Mouse (Mus musculus) E14TG2a.4 (cell line): ENCODE results near the gene Itgb8.

Experiments used
- H3K27me3 ChIP-seq: 2 replicates; pipeline ENCODE4 v1.6.1; 2014; ENCODE audit warnings: low read length, control low read depth; ENCODE audit not compliant: insufficient read depth
- H3K36me3 ChIP-seq: 2 replicates; pipeline ENCODE4 v1.6.1; 2014; ENCODE audit warnings: low read length, control low read depth; ENCODE audit not compliant: insufficient read depth
- H3K4me1 ChIP-seq: replicated peaks from 2 replicates; pipeline ENCODE4 v1.6.1; 2014; ENCODE audit warnings: low read depth, low read length, control low read depth
- H3K4me3 ChIP-seq: replicated peaks from 2 replicates; pipeline ENCODE4 v1.5.1; 2014; ENCODE audit warnings: mild to moderate bottlenecking, low read length
- H3K9me3 ChIP-seq: 2 replicates; pipeline ENCODE4 v1.6.1; 2014; ENCODE audit warnings: low read length, control low read depth
- CTCF ChIP-seq: conservative IDR thresholded peaks from 2 replicates; pipeline ENCODE4 v1.5.1; 2014; ENCODE audit warnings: low read length
- NANOG ChIP-seq: IDR thresholded peaks from 2 replicates; pipeline ENCODE4 v1.6.1; 2014; ENCODE audit warnings: borderline replicate concordance, low read length, mixed read lengths
- POU5F1 ChIP-seq: IDR thresholded peaks from 2 replicates; pipeline ENCODE4 v1.6.1; 2014; ENCODE audit warnings: low read length, borderline replicate concordance

Itgb8 gene

GRCm38 (mm10) chr12:119147753-119148152 lies 90.8 kb downstream of the Itgb8 start:
- TF ChIP-seq CTCF (no peak), NANOG (no peak), POU5F1 (no peak)
- no peak overlapping the region for H3K4me3 ChIP-seq
- no peaks in the 10 kb centered on the region for H3K36me3 ChIP-seq
- no peaks in the 10 kb centered on the region for H3K27me3 ChIP-seq
- no peaks in the 10 kb centered on the region for H3K9me3 ChIP-seq
- no peaks in the 10 kb centered on the region for H3K4me1 ChIP-seq

- no peaks in the 10 kb centered on the region for H3K4me1 ChIP-seq
- no peak overlapping the region for H3K4me3 ChIP-seq
- no peaks in the 10 kb centered on the region for H3K36me3 ChIP-seq
- H3K27me3 ChIP-seq = no peaks in the 10 kb centered on the region
- TF ChIP-seq NANOG = no peak
- no peak for TF ChIP-seq POU5F1
- TF ChIP-seq CTCF = no peak
- H3K9me3 ChIP-seq = no peaks in the 10 kb centered on the region
Observed at GRCm38 (mm10) chr12:119146031-119146430, 92.6 kb downstream of the Itgb8 start.

- Histone ChIP-seq H3K9me3 (no peaks in the 10 kb centered on the region), H3K4me1 (0 out of 2 replicates have a peak, but pooled peaks cover 5% of the 10 kb centered on the region)
- TF ChIP-seq CTCF (no peak), NANOG (no peak)
Observed at GRCm38 (mm10) chr12:119137946-119138345, 100.7 kb downstream of the Itgb8 start.

GRCm38 (mm10) chr12:119113522-119114135 lies 125.0 kb downstream of the Itgb8 start:
- no peaks in the 10 kb centered on the region for H3K27me3 ChIP-seq
- TF ChIP-seq CTCF = no peak
- TF ChIP-seq POU5F1 = no peak
- TF ChIP-seq NANOG = no peak
- H3K36me3 ChIP-seq = no peaks in the 10 kb centered on the region
- no peak overlapping the region for H3K4me3 ChIP-seq
- H3K9me3 ChIP-seq = no peaks in the 10 kb centered on the region
- no peaks in the 10 kb centered on the region for H3K4me1 ChIP-seq

More at GRCm38 (mm10) chr12:119137946-119138345, 100.7 kb downstream of the Itgb8 start:
- Histone ChIP-seq H3K4me3 (no peak overlapping the region), H3K36me3 (no peaks in the 10 kb centered on the region), H3K27me3 (no peaks in the 10 kb centered on the region)

- Histone ChIP-seq H3K4me3 (no peak overlapping the region), H3K36me3 (no peaks in the 10 kb centered on the region), H3K4me1 (no peaks in the 10 kb centered on the region), H3K9me3 (no peaks in the 10 kb centered on the region), H3K27me3 (no peaks in the 10 kb centered on the region)
- no peak for TF ChIP-seq NANOG
- TF ChIP-seq POU5F1 = no peak
- TF ChIP-seq CTCF = no peak
Observed at GRCm38 (mm10) chr12:119110091-119110490, 128.5 kb downstream of the Itgb8 start.
